Mouse (Mus musculus) liver, postnatal 0 days (tissue): ENCODE results near the gene St6galnac3. TPM values are rescaled to one million over a fixed set of nuclear protein-coding genes. Genes with fewer than 3 reads are reported as not detected.

Source experiments
- ATAC-seq: fragments of 200-750 bp; cut with Nextera tagmentation; 2 replicates; pipeline ENCODE4 v1.8.0; 2017; ENCODE audit warnings: mild to moderate bottlenecking, moderate library complexity
- DNase-seq: peaks from one replicate; pipeline ENCODE4 v3.0.0-alpha.2; 2016
- H3K27ac ChIP-seq: fragments of 300-500 bp; sonication (generic); 2 replicates; pipeline ENCODE4 v1.5.1; 2014; ENCODE audit warnings: antibody characterized with exemption, moderate library complexity, mild to moderate bottlenecking, low read depth
- H3K27me3 ChIP-seq: fragments of 300-500 bp; sonication (generic); 2 replicates; pipeline ENCODE4 v1.6.1; 2014; ENCODE audit warnings: low read length, control low read depth, mixed read lengths; ENCODE audit not compliant: insufficient read depth
- H3K36me3 ChIP-seq: fragments of 300-500 bp; sonication (generic); replicated peaks from 2 replicates; pipeline ENCODE4 v1.6.1; 2014; ENCODE audit warnings: mild to moderate bottlenecking, control low read depth, low read length, moderate library complexity, mixed read lengths; ENCODE audit not compliant: insufficient read depth
- H3K4me1 ChIP-seq: fragments of 300-500 bp; sonication (generic); 2 replicates; pipeline ENCODE4 v1.6.1; 2014; ENCODE audit warnings: antibody characterized with exemption, mild to moderate bottlenecking, control low read depth; ENCODE audit not compliant: insufficient read depth
- H3K4me2 ChIP-seq: fragments of 300-500 bp; sonication (generic); 2 replicates; pipeline ENCODE4 v1.6.1; 2014; ENCODE audit warnings: low read depth, mild to moderate bottlenecking, low read length, moderate library complexity, mixed read lengths
- H3K4me3 ChIP-seq: fragments of 300-500 bp; sonication (generic); 2 replicates; pipeline ENCODE4 v1.5.1; 2014; ENCODE audit warnings: low read depth, low read length
- H3K9ac ChIP-seq: fragments of 300-500 bp; sonication (generic); replicated peaks from 2 replicates; pipeline ENCODE4 v1.6.1; 2014; ENCODE audit warnings: mild to moderate bottlenecking, moderate library complexity
- H3K9me3 ChIP-seq: fragments of 300-500 bp; sonication (generic); 2 replicates; pipeline ENCODE4 v1.6.1; 2016; ENCODE audit warnings: mild to moderate bottlenecking, control low read depth, low read length, mixed read lengths
- CTCF ChIP-seq: sonication (generic); IDR thresholded peaks from 2 replicates; pipeline ENCODE4 v1.5.1; 2016; ENCODE audit warnings: antibody characterized with exemption, low read depth
- EP300 ChIP-seq: IDR thresholded peaks from 2 replicates; pipeline ENCODE4 v1.6.1; 2016; ENCODE audit warnings: antibody characterized with exemption, low read depth, mild to moderate bottlenecking
- whole genome bisulfite sequencing: fragments of 180-500 bp; shearing (Covaris S2); extraction: QIAGEN DNeasy Blood & Tissue Kit; methylation state at CpG from one replicate; pipeline ENCODE4 v1.1.7; 2014; ENCODE audit not compliant: insufficient replicate concordance; 5-methylcytosine and 5-hydroxymethylcytosine counted together
- polyA plus RNA-seq: library from polyadenylated mRNA; unstranded; fragments of >200 nt; fragmentation: Nextera tagmentation; extraction: Ambion mirVana; gene quantifications from 2 replicates; pipeline ENCODE4 v1.2.1, GENCODE M21; 2015

The St6galnac3 gene
- polyA plus RNA-seq, 1 experiment from 2014 or later, result 5.0 TPM

GRCm38 (mm10) chr3:153675832-153676231, 49.1 kb downstream of the St6galnac3 start:
- no peaks in the 10 kb centered on the region for H3K9me3 ChIP-seq
- H3K4me1 ChIP-seq, result peaks cover 7% of the 10 kb centered on the region; the same call in 1 of the 2 replicates
- TF ChIP-seq CTCF, result no peak
- TF ChIP-seq EP300, result no peak
- H3K9ac ChIP-seq, result no peak overlapping the region
- no peak for DNase-seq
- H3K36me3 ChIP-seq, result no peaks in the 10 kb centered on the region
- H3K27ac ChIP-seq, result no peak overlapping the region
- H3K4me3 ChIP-seq, result no peak overlapping the region
- no peak for ATAC-seq
- H3K27me3 ChIP-seq, result no peaks in the 10 kb centered on the region
- WGBS, result 77% methylated on average over 7 of the region's 7 CpGs
- H3K4me2 ChIP-seq, result no peak overlapping the region

GRCm38 (mm10) chr3:153675073-153675472, 49.9 kb downstream of the St6galnac3 start:
- Histone ChIP-seq H3K4me1 (peaks cover 5% of the 10 kb centered on the region; the same call in 1 of the 2 replicates), H3K9ac (no peak overlapping the region), H3K9me3 (no peaks in the 10 kb centered on the region), H3K4me2 (no peak overlapping the region), H3K4me3 (no peak overlapping the region), H3K27ac (no peak overlapping the region), H3K27me3 (no peaks in the 10 kb centered on the region), H3K36me3 (no peaks in the 10 kb centered on the region)
- DNase-seq (peak; percentile 75), ATAC-seq (peak; percentile 66)
- 58% methylated on average over 12 of the region's 12 CpGs for WGBS
- peak; percentile 80 for TF ChIP-seq CTCF
- no peak for TF ChIP-seq EP300

GRCm38 (mm10) chr3:153674359-153674758, 50.6 kb downstream of the St6galnac3 start:
- Histone ChIP-seq H3K4me1 (peaks cover 7% of the 10 kb centered on the region; the same call in 1 of the 2 replicates), H3K27me3 (no peaks in the 10 kb centered on the region), H3K9me3 (no peaks in the 10 kb centered on the region), H3K9ac (no peak overlapping the region), H3K4me2 (no peak overlapping the region), H3K27ac (no peak overlapping the region), H3K36me3 (no peaks in the 10 kb centered on the region), H3K4me3 (no peak overlapping the region)
- DNase-seq (no peak), ATAC-seq (no peak)
- 48% methylated on average over 8 of the region's 8 CpGs for WGBS
- no peak for TF ChIP-seq CTCF
- no peak for TF ChIP-seq EP300

GRCm38 (mm10) chr3:153673451-153673850, 51.5 kb downstream of the St6galnac3 start:
- DNase-seq (no peak), ATAC-seq (no peak)
- Histone ChIP-seq H3K4me1 (peaks cover 7% of the 10 kb centered on the region; the same call in 1 of the 2 replicates), H3K27ac (no peak overlapping the region), H3K9me3 (no peaks in the 10 kb centered on the region), H3K36me3 (no peaks in the 10 kb centered on the region), H3K4me3 (no peak overlapping the region), H3K4me2 (no peak overlapping the region), H3K27me3 (no peaks in the 10 kb centered on the region), H3K9ac (no peak overlapping the region)
- TF ChIP-seq CTCF, result 0 out of 2 replicates have a peak, but pooled peaks have one; percentile 8
- TF ChIP-seq EP300, result no peak
- WGBS, result 74% methylated on average over 12 of the region's 12 CpGs

GRCm38 (mm10) chr3:153670953-153671674, 53.9 kb downstream of the St6galnac3 start:
- Histone ChIP-seq H3K27me3 (no peaks in the 10 kb centered on the region), H3K9me3 (no peaks in the 10 kb centered on the region), H3K27ac (no peak overlapping the region), H3K4me1 (peaks cover 7% of the 10 kb centered on the region; the same call in 1 of the 2 replicates), H3K9ac (no peak overlapping the region), H3K36me3 (no peaks in the 10 kb centered on the region), H3K4me3 (no peak overlapping the region), H3K4me2 (no peak overlapping the region)
- TF ChIP-seq EP300 (no peak), CTCF (no peak)
- ATAC-seq (no peak), DNase-seq (no peak)
- WGBS, result 73% methylated on average over 10 of the region's 10 CpGs

GRCm38 (mm10) chr3:153669737-153670435, 55.1 kb downstream of the St6galnac3 start:
- 82% methylated on average over 13 of the region's 13 CpGs for WGBS

More at GRCm38 (mm10) chr3:153669737-153670435, 55.1 kb downstream of the St6galnac3 start:
- Histone ChIP-seq H3K27me3 (no peaks in the 10 kb centered on the region), H3K4me1 (peaks cover 3% of the 10 kb centered on the region; the same call in 1 of the 2 replicates), H3K4me3 (no peak overlapping the region), H3K9me3 (no peaks in the 10 kb centered on the region), H3K9ac (no peak overlapping the region), H3K36me3 (no peaks in the 10 kb centered on the region), H3K4me2 (no peak overlapping the region), H3K27ac (no peak overlapping the region)
- TF ChIP-seq CTCF (no peak), EP300 (no peak)
- DNase-seq (no peak), ATAC-seq (no peak)
